Mouse (Mus musculus) limb, embryonic 10.5 days (tissue): Measurements from ENCODE around the gene Rhbdl1. TPM values are rescaled to one million over a fixed set of nuclear protein-coding genes. Genes with fewer than 3 reads are reported as not detected.
A peak's percentile ranks its signal among the peaks of the same experiment; 100 is the strongest.

Experiments used
- DNase-seq: peaks from one replicate; pipeline ENCODE4 v3.0.0-alpha.2; 2017; ENCODE audit warnings: low spot score
- H3K27ac ChIP-seq: fragments of 300-500 bp; sonication (generic); 2 replicates; pipeline ENCODE4 v1.5.1; 2016; ENCODE audit warnings: mild to moderate bottlenecking
- H3K27me3 ChIP-seq: fragments of 300-500 bp; sonication (generic); 2 replicates; pipeline ENCODE4 v1.6.1; 2016; ENCODE audit warnings: low read depth, mild to moderate bottlenecking; ENCODE audit not compliant: poor library complexity, severe bottlenecking
- H3K36me3 ChIP-seq: fragments of 300-500 bp; sonication (generic); 2 replicates; pipeline ENCODE4 v1.6.1; 2016; ENCODE audit warnings: mild to moderate bottlenecking, moderate library complexity
- H3K4me1 ChIP-seq: fragments of 300-500 bp; sonication (generic); 2 replicates; pipeline ENCODE4 v1.6.1; 2016
- H3K4me3 ChIP-seq: fragments of 300-500 bp; sonication (generic); 2 replicates; pipeline ENCODE4 v1.5.1; 2016; ENCODE audit warnings: mild to moderate bottlenecking, moderate library complexity
- H3K9me3 ChIP-seq: fragments of 300-500 bp; sonication (generic); replicated peaks from 2 replicates; pipeline ENCODE4 v1.6.1; 2016; ENCODE audit warnings: mild to moderate bottlenecking
- WGBS: fragments of 180-500 bp; shearing (Covaris S2); methylation state at CpG from one replicate; pipeline ENCODE4 v1.1.7; 2016; 5-methylcytosine and 5-hydroxymethylcytosine counted together
- polyA plus RNA-seq: library from polyadenylated mRNA; unstranded; fragments of >200 nt; fragmentation: Nextera tagmentation; extraction: Ambion mirVana; gene quantifications from 2 replicates; pipeline ENCODE4 v1.2.1, GENCODE M21; 2016

The Rhbdl1 gene
- polyA plus RNA-seq, 1 experiment from 2014 or later, result 1.0 TPM

DNA sequence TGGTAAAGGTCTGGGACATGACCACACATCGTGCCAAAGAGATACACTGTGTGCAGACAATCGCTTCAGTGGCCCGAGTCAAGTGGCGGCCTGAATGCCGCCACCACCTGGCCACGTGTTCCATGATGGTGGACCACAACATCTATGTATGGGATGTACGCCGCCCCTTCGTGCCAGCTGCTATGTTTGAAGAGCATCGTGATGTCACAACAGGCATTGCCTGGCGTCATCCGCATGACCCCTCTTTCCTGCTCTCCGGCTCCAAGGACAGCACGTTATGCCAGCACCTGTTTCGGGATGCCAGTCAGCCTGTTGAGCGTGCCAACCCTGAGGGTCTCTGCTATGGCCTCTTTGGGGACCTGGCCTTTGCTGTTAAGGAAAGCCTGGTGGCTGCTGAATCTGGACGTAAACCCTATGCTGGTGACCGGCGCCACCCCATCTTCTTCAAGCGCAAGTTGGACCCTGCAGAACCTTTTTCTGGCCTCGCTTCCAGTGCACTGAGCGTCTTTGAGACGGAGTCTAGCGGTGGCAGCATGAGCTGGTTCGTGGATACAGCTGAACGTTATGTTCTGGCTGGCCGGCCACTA is 11.0 kb downstream of the Rhbdl1 start:
- H3K4me3 ChIP-seq, result no peak overlapping the region; the same call in 1 of the 2 replicates
- peaks cover 75% of the 10 kb centered on the region for H3K4me1 ChIP-seq

DNA sequence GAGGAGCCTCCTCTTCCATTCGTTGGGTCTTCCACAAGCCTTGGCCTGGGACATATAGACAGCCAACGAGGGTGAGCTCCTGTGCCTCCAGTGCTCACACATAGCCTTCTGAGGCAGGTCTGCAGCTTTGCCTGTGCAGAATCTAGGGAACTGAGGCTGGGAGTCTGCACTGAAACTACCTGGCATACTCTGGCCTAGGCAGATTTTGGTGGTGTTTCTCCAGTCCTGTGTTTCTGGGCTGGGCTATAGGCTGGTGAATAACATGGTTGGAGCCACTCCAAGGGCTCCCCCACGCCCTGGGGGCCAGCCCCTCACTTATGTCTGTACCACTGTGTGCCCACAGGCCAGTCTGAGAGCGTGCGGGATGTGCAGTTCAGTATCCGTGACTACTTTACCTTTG is 11.8 kb downstream of the Rhbdl1 start:
- Histone ChIP-seq H3K4me3 (peak overlapping the region; percentile 74), H3K27me3 (peaks cover 23% of the 10 kb centered on the region), H3K4me1 (peaks cover 67% of the 10 kb centered on the region), H3K27ac (no peak overlapping the region), H3K36me3 (peaks cover 42% of the 10 kb centered on the region), H3K9me3 (no peaks in the 10 kb centered on the region)
- WGBS, result 91% methylated on average over 6 of the region's 6 CpGs
- DNase-seq, result no peak

More for the DNA sequence above, 11.0 kb downstream of the Rhbdl1 start:
- peaks cover 15% of the 10 kb centered on the region for H3K27me3 ChIP-seq
- no peaks in the 10 kb centered on the region for H3K9me3 ChIP-seq
- 96% methylated on average over 27 of the region's 27 CpGs for WGBS
- H3K27ac ChIP-seq, result no peak overlapping the region
- no peak for DNase-seq
- peaks cover 49% of the 10 kb centered on the region for H3K36me3 ChIP-seq

DNA sequence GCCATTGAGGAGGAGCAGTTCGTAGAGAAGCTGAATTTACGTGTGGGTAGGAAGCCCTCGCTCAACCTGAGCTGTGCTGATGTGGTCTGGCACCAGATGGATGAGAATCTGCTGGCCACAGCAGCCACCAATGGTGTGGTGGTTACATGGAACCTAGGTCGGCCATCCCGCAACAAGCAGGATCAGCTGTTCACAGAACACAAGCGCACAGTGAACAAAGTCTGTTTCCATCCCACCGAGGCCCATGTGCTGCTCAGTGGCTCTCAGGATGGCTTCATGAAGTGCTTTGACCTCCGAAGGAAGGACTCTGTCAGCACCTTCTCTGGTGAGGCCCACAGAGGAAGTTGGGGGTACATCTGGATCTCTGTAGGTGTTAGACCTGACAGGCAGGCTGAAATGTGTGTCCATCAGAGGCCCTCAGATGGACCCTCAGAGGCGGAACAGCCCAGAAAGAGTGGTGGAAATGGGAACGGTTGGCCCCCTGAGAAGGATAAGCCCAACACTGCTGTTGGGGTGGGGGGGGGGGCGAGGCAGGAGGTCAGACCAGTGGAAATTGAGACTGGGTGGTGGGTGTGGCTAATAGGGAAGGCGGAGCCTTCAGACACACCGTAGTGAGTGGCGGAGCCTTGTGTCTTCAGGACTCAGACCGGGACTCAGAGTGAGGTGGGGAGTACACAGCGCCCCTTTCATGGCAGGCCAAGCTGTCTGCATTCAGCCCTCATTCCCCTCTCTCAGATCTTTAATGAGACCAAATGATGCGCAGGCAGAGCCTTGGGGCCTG is 12.5 kb downstream of the Rhbdl1 start:
- 74% methylated on average over 17 of the region's 17 CpGs for WGBS
- Histone ChIP-seq H3K27ac (no peak overlapping the region), H3K27me3 (peaks cover 31% of the 10 kb centered on the region), H3K9me3 (no peaks in the 10 kb centered on the region), H3K4me1 (peaks cover 65% of the 10 kb centered on the region), H3K4me3 (peak overlapping the region; percentile 74), H3K36me3 (peaks cover 34% of the 10 kb centered on the region)
- no peak for DNase-seq

DNA sequence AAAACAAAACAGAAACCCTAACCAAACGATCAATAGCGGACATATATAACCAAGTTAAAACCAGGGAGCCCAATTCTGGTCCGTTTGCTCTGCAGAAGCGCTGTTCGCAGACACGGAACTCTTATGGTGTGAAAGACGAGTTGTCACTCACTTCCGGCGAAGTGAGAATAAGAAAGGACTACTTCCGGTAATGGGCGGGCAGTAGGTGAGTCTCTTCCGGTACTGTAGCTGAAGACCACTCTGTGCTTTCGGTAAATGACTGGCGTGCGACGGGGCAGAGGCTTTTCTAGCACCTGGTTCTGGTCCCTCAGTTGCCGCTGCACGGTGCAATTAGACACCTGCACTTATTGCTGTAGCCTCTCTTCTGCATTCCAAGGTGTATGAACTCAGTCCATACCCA is 13.6 kb downstream of the Rhbdl1 start, which contains the start of gene Wdr24:
TSS of gene Wdr24 (plus strand) at position 176 of the 400 bp plus-strand sequence.
- H3K4me1 ChIP-seq, result peaks cover 60% of the 10 kb centered on the region

DNA sequence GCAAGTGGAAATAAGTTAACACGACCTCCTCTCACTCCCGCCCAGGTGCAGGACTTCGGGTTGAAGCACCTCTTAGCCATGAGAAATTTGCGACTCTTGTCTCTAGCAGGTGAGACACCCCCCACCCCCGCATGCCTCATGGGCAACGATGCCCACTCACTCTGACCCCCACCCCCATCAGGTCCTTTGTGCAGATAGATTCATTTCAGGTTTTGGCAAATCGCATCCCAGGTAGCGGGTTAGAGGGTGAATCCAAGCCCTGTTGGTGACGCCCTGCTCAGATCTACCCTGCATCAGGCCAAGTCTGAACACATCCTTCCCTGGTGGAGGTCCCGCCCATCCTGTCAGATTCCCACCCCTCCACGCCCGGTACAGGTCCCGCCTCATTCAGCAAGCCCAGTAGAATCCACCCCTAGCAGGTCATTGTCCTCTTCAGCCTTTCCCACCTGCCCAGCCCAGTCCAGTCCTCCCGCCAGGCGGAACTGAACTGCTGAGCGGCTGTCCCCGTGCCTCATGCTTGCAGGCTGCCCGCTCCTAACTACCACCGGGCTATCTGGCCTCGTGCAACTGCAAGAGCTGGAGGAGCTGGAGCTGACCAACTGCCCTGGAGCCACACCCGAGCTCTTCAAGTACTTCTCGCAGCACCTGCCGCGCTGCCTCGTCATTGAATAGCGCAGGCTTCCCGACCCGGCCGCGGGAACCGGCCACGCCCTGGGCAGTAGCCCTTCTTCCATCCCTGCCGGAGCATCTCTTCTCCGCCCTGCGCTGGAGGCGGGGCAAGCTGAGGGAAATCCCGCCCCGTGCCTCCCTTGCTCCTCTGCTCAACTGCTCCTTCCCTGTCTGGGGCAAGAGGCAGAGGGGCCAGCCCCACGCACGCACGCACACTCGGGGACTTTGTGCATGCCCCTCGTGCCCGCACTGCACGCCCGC is 18.0 kb downstream of the Rhbdl1 start:
- Histone ChIP-seq H3K9me3 (no peaks in the 10 kb centered on the region), H3K36me3 (no peaks in the 10 kb centered on the region), H3K4me1 (peaks cover 20% of the 10 kb centered on the region), H3K27me3 (peaks cover 81% of the 10 kb centered on the region), H3K27ac (0 out of 2 replicates have a peak overlapping the region, but pooled peaks have one; percentile 19), H3K4me3 (peak overlapping the region; percentile 32)
- DNase-seq, result no peak
- WGBS, result 6% methylated on average over 46 of the region's 46 CpGs

More for the DNA sequence above, 13.6 kb downstream of the Rhbdl1 start, which contains the start of gene Wdr24:
- Histone ChIP-seq H3K9me3 (no peaks in the 10 kb centered on the region), H3K4me3 (peak within 1 kb of the TSS; percentile 74), H3K27ac (peak within 1 kb of the TSS; percentile 83), H3K36me3 (peaks cover 31% of the 10 kb centered on the region), H3K27me3 (peaks cover 42% of the 10 kb centered on the region)
- DNase-seq, result peak; percentile 79
- under 1% methylated on average over 18 of the region's 18 CpGs for WGBS

DNA sequence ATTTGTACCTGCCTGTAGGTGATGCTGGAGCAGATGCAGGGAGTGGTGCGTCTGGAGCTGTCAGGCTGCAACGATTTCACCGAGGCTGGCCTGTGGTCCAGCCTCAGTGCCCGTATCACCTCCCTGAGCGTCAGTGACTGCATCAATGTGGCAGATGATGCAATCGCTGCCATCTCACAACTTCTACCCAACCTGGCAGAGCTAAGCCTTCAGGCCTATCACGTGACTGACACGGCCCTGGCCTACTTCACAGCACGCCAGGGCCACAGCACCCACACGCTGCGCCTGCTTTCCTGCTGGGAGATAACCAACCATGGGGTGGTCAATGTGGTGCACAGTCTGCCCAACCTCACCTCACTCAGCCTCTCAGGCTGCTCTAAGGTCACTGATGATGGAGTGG is 19.4 kb downstream of the Rhbdl1 start:
- no peaks in the 10 kb centered on the region for H3K9me3 ChIP-seq
- peaks cover 16% of the 10 kb centered on the region for H3K4me1 ChIP-seq
- 83% methylated on average over 11 of the region's 11 CpGs for WGBS
- no peak overlapping the region for H3K27ac ChIP-seq
- no peak overlapping the region for H3K4me3 ChIP-seq
- peaks cover 92% of the 10 kb centered on the region for H3K27me3 ChIP-seq
- DNase-seq, result no peak
- no peaks in the 10 kb centered on the region for H3K36me3 ChIP-seq

DNA sequence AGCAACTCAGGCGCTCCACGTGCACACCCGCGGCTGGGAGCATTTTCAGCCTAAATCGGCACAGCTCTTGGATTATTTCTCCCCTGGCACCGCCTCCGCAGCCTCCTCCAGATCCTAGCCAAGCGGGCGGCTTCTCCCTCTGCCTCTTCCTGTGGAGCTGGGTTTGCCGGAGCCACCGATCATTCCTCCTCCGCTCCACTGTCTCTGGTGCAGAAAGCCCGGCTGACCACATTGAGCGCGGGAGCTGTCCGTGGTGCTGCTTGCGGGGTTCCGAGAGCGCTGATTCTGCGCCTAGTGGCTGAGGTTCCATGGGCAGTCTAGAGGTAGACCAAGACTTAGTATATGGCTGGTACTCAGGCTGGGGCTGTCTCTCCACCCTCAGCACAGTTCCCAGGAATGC is 23.6 kb downstream of the Rhbdl1 start:
- no peak overlapping the region for H3K27ac ChIP-seq
- H3K4me3 ChIP-seq, result no peak overlapping the region
- H3K36me3 ChIP-seq, result no peaks in the 10 kb centered on the region
- H3K27me3 ChIP-seq, result peaks cover 93% of the 10 kb centered on the region
- DNase-seq, result peak; percentile 97
- H3K9me3 ChIP-seq, result no peaks in the 10 kb centered on the region
- under 1% methylated on average over 20 of the region's 20 CpGs for WGBS
- peaks cover 23% of the 10 kb centered on the region for H3K4me1 ChIP-seq

DNA sequence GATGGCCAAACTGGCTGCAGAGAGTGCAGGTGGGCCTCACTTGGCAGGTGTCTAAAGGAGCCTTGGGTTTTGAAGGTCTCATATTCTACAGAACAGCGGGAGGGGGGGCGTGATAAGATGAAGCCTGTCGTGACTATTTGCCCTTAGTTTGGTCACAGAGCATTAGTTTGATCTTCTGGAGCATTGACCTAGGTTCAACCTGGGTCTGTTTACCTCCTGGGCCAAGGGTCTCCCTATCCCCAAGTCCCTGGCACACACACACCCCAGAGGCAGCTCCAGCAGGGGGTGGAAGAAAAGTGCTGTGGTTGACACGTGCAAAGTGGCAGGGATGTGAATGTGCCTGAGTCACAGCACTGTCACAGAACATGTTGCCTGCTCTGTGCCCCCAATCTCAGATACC is 26.2 kb downstream of the Rhbdl1 start:
- H3K4me3 ChIP-seq, result no peak overlapping the region
- H3K27me3 ChIP-seq, result peaks cover 83% of the 10 kb centered on the region
- H3K27ac ChIP-seq, result no peak overlapping the region
- WGBS, result 72% methylated on average over 4 of the region's 4 CpGs
- no peak for DNase-seq
- peaks cover 26% of the 10 kb centered on the region for H3K4me1 ChIP-seq
- no peaks in the 10 kb centered on the region for H3K9me3 ChIP-seq
- H3K36me3 ChIP-seq, result no peaks in the 10 kb centered on the region

DNA sequence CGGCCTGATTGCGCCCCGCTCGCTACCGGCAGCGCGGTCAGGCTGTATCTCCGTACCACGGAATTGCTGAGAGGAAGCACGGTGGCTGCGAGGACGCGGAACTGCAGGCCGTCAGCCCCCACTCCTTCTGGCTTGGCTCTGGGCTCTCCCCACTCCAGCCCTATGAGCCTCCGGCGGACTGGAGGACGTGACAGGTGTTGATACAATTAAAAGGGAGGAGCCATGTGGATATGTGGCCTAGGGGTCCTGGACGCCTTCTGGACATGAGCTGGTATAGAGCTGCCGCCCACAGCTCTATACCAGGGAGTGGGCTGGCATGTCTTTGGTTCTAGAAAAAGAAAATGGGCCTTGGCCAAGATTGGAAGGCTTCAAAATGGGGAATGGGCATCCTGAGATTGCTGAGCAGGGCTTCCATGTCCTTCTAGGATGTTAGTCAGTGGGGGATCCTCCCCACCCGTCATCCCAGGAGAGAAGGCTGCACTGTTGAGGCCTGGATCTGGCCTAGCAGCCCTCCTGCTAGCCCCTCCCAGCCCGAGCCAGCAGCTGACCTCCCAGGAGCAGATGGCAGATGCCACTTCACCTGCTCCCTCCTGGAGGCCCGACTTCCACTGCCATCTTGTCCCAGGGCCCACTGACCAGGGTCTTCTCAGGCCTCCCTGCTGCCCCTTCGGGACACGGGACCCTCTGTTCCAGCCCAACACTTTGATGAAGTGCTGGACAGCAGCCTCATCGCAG is 27.3 kb downstream of the Rhbdl1 start:
- H3K4me3 ChIP-seq, result peak overlapping the region; percentile 77
- H3K9me3 ChIP-seq, result no peaks in the 10 kb centered on the region
- no peaks in the 10 kb centered on the region for H3K36me3 ChIP-seq
- 10% methylated on average over 25 of the region's 25 CpGs for WGBS
- H3K27ac ChIP-seq, result peak overlapping the region; percentile 70
- DNase-seq, result no peak
- peaks cover 26% of the 10 kb centered on the region for H3K4me1 ChIP-seq
- H3K27me3 ChIP-seq, result peaks cover 76% of the 10 kb centered on the region

DNA sequence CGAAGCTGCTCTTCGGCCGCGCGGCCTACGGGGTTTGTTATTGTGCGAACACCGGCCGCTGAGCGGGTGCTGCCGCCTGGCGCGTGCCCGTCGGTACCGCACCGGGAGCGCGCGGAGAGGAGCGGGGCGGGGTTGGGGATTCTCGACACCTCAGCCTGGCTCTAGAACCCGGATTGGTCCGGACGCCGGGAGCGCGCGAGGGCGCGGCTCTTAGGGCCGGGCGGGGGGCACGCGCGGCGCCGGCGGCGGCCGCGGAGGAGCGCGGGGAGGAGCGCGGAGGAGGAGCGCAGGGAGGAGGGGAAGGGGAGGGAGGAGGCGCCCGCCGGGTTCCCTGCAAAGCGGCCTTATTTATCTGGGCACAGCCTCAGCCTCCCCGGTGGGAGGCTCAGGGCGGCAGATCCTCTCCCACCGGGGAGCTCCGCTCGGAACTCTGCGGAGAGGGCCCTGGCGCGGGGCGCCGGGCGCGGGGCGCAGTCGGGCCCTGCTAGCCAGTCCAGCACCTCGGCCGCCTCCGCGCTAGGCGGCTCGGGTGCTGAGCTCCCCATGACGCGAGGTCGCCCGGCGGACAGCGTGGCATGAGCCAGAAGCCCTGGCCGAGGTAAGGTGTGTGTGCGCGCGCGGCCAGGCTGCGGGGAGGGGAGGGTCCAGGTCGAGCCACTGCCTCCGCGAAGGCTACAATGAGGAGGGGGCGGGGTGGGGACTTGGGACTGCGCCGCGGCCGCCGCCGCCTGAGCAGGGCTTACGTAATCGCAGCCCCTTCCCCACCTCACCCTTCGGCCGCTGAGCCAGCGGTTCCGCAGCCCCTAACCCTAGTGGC is 28.1 kb downstream of the Rhbdl1 start, which contains the start of gene Fbxl16:
TSS of gene Fbxl16 (plus strand) at position 297 of the 817 bp plus-strand sequence.
- H3K36me3 ChIP-seq, result no peaks in the 10 kb centered on the region
- no peaks in the 10 kb centered on the region for H3K9me3 ChIP-seq
- peak within 1 kb of the TSS; percentile 77 for H3K4me3 ChIP-seq
- WGBS, result under 1% methylated on average over 93 of the region's 100 CpGs
- peaks cover 72% of the 10 kb centered on the region for H3K27me3 ChIP-seq
- H3K4me1 ChIP-seq, result peaks cover 26% of the 10 kb centered on the region
- H3K27ac ChIP-seq, result peak within 1 kb of the TSS; percentile 70
- DNase-seq, result peak; percentile 78

DNA sequence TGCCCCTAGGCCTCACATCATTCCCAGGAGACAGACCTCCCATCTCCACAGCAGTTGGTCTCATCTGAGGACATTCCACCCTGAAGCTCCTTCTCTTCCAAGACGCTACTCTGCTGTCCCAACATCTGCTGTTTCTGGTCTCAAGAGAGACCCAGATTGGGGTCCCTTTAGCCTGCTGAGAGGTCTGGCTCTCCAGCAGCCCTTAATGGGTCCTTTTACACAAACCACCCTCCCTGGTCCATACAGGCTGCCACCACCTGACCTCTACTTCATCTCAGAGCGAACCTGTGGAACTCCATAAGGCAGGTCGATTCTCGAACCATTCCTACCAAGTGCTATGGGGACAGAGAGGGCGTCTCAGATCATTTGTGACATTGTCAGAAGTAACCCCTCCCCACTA is 29.1 kb downstream of the Rhbdl1 start:
- Histone ChIP-seq H3K4me3 (peak overlapping the region; percentile 77), H3K27ac (peak overlapping the region; percentile 70; the same call in 1 of the 2 replicates), H3K9me3 (no peaks in the 10 kb centered on the region), H3K4me1 (peaks cover 25% of the 10 kb centered on the region), H3K36me3 (no peaks in the 10 kb centered on the region), H3K27me3 (peaks cover 74% of the 10 kb centered on the region)
- 48% methylated on average over 5 of the region's 5 CpGs for WGBS
- DNase-seq, result no peak
